Mouse (Mus musculus): ENCODE data around the gene Gm17542.
"Not testable (repeated sequence)": the region's sequence is repeated elsewhere in the genome, so short reads cannot be mapped to it uniquely, and the experiment has no call there.

Gene Gm17542

GRCm38 (mm10) chr10:58718110-58718509 is at the start of gene Gm17542:
TSS of gene Gm17542 (minus strand) at chr10:58718210.
- DNase-seq = not testable (repeated sequence)

DNA sequence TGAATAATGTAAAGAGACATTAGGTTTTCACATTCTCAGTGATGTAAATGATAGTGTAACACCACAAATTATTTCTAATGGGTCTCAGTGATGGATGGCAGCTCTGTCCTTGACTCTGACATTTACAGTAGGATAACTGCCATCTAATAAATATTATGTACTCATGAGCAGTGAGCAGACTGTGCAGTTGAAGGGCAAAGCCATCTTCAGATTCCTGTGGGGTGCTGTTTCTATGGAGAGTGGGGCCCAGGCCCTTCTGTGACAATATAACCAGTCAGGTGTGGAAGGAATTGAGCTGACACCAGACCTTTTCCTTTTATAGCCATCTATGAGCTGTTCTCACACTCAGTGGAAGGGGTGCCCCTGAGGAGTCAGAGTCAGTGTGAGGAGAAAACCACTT is 21.8 kb upstream of the Gm17542 start:
- DNase-seq = no peak

- DNase-seq = no peak
These were observed 20.1 kb upstream of the Gm17542 start for GRCm38 (mm10) chr10:58738152-58738551.

GRCm38 (mm10) chr10:58714789-58715148 is 3.2 kb downstream of the Gm17542 start:
- DNase-seq = no peak

DNA sequence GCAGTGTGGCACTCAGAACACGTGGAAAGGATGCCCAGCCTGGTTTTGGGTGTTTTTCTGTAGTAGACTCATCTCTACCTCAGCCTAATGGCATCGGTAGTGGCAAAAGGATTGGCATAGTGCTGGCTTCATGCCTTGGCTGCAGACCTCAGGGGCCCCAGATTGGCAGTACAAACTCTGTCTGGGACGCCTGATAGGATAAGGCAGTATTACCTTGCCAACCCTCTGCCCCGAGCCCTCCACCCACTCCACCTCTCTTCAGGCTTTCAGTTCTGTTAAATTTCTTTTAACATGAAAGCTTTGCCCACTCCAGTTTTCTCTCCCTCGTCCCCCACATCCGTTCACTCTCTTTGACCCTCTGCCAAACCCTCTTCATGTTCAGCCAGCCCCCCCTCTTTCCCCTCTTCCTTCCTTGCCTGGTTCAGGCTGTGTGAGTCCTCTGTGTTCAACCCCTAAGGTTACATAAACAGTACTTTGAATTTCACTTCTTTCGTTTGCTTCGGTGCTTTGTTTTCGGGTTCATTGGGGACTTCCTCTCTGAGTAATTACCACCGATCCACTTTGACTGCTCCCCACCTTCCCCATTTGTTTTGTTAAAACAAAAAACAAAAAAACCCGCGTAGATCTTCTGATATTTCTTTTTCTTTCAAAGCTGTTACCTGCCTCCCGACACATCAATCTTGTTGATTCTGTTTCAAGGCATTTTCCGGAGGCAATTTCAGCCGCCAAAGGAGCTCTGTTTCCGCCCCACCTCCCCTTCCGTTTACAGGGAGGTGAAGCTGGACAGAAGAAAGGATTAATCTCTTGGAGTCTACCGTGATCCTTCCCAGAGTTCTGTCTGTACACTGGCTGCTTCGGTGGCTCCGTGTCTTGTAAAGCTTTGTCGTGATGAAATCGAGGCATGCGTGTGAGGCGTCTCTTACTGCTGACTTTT is 3.9 kb downstream of the Gm17542 start:
- peak; percentile 16 for DNase-seq

DNA sequence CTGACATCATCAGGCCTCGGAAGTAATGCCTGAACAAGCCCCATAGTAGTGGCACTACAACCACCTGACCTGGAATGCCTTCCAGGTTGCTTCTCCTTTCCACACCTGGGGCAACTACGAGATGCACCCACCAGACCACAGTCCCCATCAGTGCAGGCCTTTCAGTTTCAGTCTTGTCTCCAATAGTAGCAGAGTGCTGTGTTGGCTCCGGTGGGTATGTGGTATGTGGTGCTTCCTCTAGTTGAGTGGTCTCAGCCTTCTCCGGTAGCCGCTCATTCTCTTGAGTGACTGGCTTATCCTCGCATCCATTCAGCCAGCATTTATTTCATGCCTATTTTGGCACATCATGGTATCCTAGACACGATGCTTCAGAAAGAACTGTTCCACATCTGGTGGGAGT is 4.8 kb downstream of the Gm17542 start:
- no peak for DNase-seq

- DNase-seq = no peak
These were observed 9.0 kb downstream of the Gm17542 start for GRCm38 (mm10) chr10:58709021-58709420.

- DNase-seq = no peak
These were observed 17.4 kb downstream of the Gm17542 start for GRCm38 (mm10) chr10:58700578-58700977.

GRCm38 (mm10) chr10:58700160-58700559 is 17.9 kb downstream of the Gm17542 start:
- DNase-seq = no peak

DNA sequence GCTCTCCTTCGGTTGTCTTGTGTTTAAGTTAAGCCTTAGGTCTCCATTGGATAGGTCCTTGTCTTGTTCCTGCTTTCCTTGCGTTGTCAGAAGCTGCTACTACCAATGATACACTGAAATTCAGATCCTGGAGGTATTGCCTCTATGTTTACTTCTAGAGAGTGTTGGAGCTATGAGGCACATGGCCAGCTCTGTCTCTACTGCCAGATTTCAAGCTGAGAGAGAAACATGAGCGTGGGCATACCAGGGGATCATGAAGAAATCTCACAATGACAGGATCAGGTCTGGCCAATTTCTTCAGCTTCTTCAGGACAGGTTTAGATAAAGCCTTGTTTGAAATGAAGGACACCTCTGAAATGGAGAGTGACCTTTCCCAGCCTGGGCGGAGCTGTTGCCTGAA is 19.1 kb downstream of the Gm17542 start:
- DNase-seq = peak in 1 of 2 experiments; percentile 15

DNA sequence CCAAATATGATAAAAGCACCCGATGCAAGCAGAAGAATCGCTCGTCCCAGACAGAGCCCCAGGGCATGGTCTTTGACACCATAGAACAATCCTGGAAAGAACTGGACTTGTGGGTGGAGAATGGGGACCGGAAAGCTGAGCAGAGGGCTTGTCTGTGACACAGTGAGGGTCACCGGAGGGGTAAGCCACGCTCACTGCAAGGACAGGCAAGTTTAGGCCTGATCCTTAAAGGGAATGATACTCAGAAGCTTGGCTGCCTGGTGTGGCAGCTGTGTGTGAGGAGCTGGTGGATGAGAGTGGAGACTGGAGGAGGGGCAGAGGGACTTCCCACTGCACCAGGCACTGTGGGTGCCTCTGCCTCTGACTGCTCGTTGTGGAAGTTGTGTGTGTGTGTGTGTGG is 27.0 kb downstream of the Gm17542 start:
- no peak for DNase-seq

DNA sequence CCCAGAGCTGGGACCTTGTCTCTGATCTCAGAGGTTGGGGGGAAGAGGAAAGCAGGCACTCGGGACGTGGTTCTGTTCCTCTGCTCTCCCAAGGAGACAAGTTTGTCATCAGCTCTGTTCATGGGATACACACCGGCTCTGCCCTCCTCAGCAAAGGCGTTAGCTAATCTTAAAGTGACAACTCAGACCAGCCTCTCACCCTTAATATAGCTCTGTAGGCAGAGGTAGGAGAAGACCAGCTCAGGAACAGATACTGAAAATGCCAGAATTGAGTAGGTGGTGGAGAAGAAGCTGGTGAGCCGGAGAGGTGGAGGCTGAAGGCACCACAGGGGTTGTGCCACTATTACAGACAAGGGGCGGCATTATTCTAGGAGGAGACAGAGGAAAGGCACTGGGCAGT is 38.7 kb downstream of the Gm17542 start:
- DNase-seq = no peak

DNA sequence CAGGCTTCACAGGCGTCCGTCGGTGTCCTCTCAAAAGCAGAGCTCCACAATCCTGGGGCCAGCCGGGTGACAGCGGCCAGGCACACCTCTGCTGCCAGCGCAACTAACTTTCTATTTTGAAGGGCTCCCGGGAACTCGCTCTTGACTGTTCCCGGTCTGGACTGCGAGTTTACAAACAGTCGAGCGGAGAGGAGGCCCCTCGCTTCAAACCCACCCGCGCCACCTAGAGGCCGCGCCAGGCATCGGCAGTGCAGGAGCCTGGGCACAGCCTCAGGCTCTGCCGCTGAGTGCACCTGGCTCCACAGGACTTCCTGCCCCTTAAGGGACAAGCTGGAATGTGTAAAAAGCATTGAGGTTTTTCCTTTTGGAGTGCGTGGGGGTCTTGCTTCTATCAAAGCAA is 42.5 kb downstream of the Gm17542 start, which contains the start of gene Edar:
Gene Edar (minus strand): TSS at position 122 of the 400 bp plus-strand sequence.
- DNase-seq = peak; percentile 94 to 95

GRCm38 (mm10) chr10:58673278-58674061 is 44.5 kb downstream of the Gm17542 start:
- peak; percentile 94 for DNase-seq

DNA sequence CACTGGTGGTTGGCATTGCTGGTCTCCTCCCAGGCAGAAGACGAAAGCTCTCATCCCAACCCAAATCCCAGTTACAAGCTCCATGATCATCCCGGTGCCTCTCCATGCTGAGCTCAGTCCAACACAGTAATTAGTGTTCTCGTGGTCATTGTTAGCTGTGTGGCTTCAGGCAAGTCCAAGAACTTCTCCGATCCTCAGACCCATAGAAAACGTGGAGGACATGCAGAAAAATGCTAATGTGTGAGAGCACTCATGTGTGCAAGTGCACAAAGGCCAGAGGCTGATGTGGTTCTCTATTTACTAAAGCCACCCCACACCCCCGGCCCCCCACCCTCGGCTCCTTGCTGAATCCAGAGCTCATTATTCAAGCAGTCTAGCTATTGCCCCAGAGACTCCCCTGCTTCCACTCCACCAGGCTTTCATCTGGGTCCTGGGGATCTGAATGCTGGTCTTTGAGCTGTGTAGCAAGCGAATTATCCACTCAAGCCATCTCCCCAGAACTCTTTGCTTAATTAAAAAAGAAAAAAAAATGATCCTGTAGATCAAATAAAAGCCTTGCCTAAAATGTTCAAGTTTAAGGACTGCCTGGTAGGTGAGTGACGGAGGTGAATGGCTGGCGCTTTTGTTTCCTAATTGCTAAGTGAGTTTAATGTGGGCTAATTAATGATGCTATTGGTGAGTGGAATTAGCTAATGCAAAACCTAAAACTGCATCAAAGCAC is 45.3 kb downstream of the Gm17542 start:
- no peak for DNase-seq

GRCm38 (mm10) chr10:58663868-58664267 is 54.1 kb downstream of the Gm17542 start:
- DNase-seq = peak; percentile 47 to 76

Data from cerebellum, postnatal 10 days (tissue).